Mouse (Mus musculus) stomach, postnatal 0 days (tissue): ENCODE measurements around the gene Samhd1.

Experiments
- CTCF ChIP-seq: IDR thresholded peaks from 2 replicates; pipeline ENCODE4 v1.5.1; 2016; ENCODE audit warnings: antibody characterized with exemption, low read depth, mild to moderate bottlenecking, moderate library complexity
- EP300 ChIP-seq: optimal IDR thresholded peaks from 2 replicates; pipeline ENCODE3; 2016; ENCODE audit warnings: antibody characterized with exemption

DNA sequence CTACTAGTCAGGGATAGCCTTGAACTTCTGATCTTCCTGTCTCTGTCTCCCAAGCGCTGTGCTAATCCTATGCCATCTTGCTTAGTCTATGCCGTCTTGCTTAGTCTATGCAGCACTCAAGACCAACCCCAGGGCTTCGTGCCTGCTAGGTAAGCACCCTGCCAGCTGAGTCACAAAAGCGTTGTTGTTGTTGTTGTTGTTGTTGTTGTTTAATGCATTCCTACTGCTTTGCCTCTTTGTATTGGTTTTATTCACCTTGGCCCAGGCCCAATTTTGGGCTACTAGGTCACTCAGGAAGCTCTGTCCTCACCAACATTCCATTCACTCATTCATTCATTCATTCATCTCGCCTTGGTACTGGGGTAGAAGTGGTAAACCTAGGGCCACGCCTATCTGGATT lies 79.3 kb downstream of the Samhd1 start:
- TF ChIP-seq EP300: no peak
- TF ChIP-seq CTCF: no peak
